Mouse (Mus musculus) mesoderm, embryonic 11.5 days (tissue): Measurements from ENCODE around the gene Madd.
A peak's percentile ranks its signal among the peaks of the same experiment; 100 is the strongest.
"Not testable (repeated sequence)": the region's sequence is repeated elsewhere in the genome, so short reads cannot be mapped to it uniquely, and the experiment has no call there.

Source experiments
- DNase-seq: peaks from one replicate; pipeline ENCODE4 v3.0.0-alpha.2; 2012; ENCODE audit warnings: low read depth, low spot score

The Madd gene

GRCm38 (mm10) chr2:91125101-91125500, 58.5 kb downstream of the Madd start:
- no peak for DNase-seq

- no peak for DNase-seq
Measured at GRCm38 (mm10) chr2:91123521-91123920, 60.1 kb downstream of the Madd start.

GRCm38 (mm10) chr2:91121497-91121896, 62.1 kb downstream of the Madd start:
- DNase-seq: no peak

GRCm38 (mm10) chr2:91121011-91121410, 62.6 kb downstream of the Madd start:
- no peak for DNase-seq

- DNase-seq: no peak
Measured at GRCm38 (mm10) chr2:91120261-91120671, 63.4 kb downstream of the Madd start.

- DNase-seq: no peak
Measured at GRCm38 (mm10) chr2:91119551-91119950, 64.1 kb downstream of the Madd start.

GRCm38 (mm10) chr2:91119061-91119460, 64.6 kb downstream of the Madd start:
- DNase-seq: no peak

GRCm38 (mm10) chr2:91118647-91119046, 65.0 kb downstream of the Madd start:
- DNase-seq: no peak

GRCm38 (mm10) chr2:91117585-91118275, 65.9 kb downstream of the Madd start, which contains the start of gene Mybpc3:
Gene Mybpc3 (plus strand): TSS chr2:91118144.
- no peak for DNase-seq

- no peak for DNase-seq
Measured at GRCm38 (mm10) chr2:91116842-91117241, 66.8 kb downstream of the Madd start.

- DNase-seq: no peak
Measured at GRCm38 (mm10) chr2:91115578-91115970, 68.1 kb downstream of the Madd start.

GRCm38 (mm10) chr2:91114781-91115577, 68.7 kb downstream of the Madd start:
- DNase-seq: peak; percentile 95

- DNase-seq: no peak
Measured at GRCm38 (mm10) chr2:91113852-91114251, 69.8 kb downstream of the Madd start.

- DNase-seq: no peak
Measured at GRCm38 (mm10) chr2:91113334-91113733, 70.3 kb downstream of the Madd start.

- no peak for DNase-seq
Measured at GRCm38 (mm10) chr2:91112491-91112890, 71.1 kb downstream of the Madd start.

GRCm38 (mm10) chr2:91111832-91112231, 71.8 kb downstream of the Madd start:
- not testable (repeated sequence) for DNase-seq

- DNase-seq: no peak
Measured at GRCm38 (mm10) chr2:91110429-91110828, 73.2 kb downstream of the Madd start.

GRCm38 (mm10) chr2:91109807-91110385, 73.7 kb downstream of the Madd start:
- no peak for DNase-seq

GRCm38 (mm10) chr2:91109241-91109640, 74.4 kb downstream of the Madd start:
- DNase-seq: no peak

GRCm38 (mm10) chr2:91108156-91108555, 75.5 kb downstream of the Madd start:
- DNase-seq: no peak

GRCm38 (mm10) chr2:91101124-91101740, 82.4 kb downstream of the Madd start:
- DNase-seq: peak; percentile 88

- DNase-seq: no peak
Measured at GRCm38 (mm10) chr2:91098156-91098555, 85.5 kb downstream of the Madd start.
